Mouse (Mus musculus) G1E-ER4 (cell line): Measurements from ENCODE around the gene Hspb8. TPM values are rescaled to one million over a fixed set of nuclear protein-coding genes. Genes with fewer than 3 reads are reported as not detected.

Source experiments
- GATA1 ChIP-seq: IDR thresholded peaks from one replicate; pipeline ENCODE4 v1.8.0; 2012; ENCODE audit warnings: low read length, inconsistent platforms
- polyA plus RNA-seq: library from polyadenylated mRNA; stranded (reverse); fragments of >175 nt; gene quantifications from 2 replicates; pipeline ENCODE4 v1.2.3, GENCODE M21; 2012

Hspb8 gene
- polyA plus RNA-seq = not detected in 2 replicates

DNA sequence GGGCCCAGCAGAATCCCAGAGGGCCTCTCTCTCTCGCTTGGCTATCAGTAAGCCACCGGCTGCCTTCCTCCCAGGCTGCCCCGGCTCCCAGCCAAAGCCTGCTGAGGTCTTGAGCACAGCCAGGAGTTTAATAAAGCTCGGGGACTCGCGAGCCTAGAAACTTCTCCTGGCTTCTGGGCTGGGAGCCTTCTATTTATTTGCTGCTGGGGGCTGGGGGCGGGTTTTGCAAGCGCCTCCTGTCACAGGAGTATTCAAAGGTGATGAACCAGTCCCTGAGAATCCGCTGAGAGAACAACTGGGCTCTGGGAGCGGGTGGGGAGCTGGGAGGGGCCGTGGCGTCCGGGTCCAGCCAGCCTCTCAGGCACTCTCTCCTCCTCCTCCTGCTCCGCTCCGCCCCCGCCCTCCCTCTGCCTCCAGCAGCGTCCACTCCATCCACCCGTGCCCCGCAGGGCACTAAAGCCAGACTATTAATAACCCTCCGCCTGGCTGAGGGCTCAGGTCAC, at the start of gene Hspb8:
Gene Hspb8 (minus strand): TSS at position 166 of the 503 bp plus-strand sequence.
- TF ChIP-seq GATA1 = no peak

DNA sequence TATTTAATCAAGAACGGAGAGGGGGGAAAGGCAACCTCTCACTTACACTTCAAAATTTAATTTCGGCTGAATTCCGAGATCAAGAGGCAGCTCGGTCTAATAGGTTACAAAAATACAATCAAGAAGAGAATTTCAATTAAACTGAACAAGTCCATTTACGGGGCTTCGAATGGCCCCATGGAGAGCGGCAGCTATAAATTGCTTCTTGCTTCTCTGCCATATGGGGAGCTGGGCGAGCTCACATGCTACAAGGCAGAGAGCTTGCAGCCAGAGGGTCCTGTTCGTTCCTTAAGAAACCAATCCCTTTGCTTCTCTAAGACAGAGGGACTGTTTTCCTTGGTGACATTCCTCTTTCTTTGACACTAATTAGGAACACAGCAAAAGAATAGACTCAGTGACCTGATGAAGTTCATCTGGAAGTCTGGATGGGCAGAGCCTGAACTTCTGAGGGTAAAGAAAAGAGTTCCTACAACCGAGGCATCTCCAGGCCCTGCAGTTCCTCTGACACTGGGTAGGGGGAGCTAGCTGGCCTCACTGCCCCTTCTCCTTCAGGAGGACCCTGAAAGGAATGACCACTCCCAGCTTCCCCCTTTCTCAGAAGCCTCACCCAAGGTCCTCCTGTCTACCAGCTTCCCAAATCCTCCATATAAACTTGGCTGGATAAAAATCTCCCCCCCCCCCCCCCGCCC, 38.8 kb upstream of the Hspb8 start:
- TF ChIP-seq GATA1 = no peak

DNA sequence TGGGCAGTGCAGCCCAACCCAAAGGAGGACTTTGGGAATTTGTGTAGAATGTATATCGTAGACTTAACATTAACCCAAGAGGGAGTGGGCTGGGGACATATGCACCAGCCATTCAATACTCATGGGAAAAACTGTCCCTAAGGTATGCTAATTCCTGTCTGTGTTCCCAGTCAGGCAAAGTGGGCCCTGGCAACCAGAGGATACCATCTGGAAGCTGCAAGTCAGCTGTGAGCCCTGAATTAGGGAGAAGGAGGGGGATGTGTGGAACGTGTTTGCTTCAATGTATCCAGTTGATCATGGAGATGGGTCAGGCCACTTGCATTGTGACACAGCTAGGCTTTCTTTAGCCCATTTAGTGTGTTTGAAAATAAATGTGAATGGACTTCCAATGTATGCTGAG, 37.3 kb upstream of the Hspb8 start:
- TF ChIP-seq GATA1 = no peak

DNA sequence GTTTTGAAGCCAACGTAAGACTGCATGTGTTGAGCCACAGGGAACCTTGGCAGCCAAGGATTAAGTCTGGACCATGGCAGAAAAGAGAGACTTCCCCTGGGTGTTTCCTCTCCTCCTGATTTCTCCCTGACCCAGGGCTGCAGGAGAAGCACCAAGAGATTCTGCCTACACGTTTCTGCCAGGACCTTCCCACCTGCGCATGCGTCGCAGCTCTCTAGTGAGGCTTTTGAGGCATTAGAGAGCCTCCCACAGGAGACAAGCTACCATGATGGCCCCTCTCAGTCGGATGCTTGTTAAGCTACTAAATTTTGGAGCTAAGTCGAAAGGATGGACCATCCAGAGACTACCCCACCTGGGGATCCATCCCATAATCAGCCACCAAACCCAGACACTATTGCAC, 35.1 kb upstream of the Hspb8 start:
- TF ChIP-seq GATA1 = no peak

DNA sequence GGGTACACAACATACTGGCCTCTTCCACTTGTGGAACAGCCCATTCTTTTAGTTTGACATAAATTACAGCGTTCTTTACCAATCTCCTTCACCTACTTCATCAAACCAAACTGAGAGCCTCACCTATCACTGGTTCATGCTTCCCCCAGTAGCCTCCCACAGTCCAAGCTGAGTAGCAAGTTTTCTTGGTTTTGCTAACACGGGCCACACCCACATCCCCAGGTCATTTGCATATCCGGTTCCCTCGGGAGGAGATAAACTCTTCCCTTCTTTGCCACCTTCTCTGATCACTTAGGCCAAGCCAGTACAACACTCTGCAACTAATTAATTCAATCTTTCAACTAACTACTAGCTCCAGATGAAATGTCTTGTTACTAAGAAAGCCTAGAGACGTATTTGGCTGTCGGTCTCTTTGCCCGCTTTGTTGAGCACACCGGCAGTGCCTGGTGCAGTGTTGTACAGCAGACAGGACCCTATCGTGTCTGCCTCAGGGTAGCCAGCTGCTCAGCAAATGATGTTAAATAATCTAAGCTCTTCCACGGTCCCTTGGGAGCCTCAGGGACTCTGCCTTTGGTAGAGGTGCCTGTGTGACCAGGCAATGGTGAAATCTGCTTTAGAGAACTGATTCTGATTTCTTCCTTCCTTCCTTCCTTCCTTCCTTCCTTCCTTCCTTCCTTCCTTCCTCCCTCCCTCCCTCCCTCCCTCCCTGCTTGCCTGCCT, 34.3 kb upstream of the Hspb8 start:
- TF ChIP-seq GATA1 = no peak

DNA sequence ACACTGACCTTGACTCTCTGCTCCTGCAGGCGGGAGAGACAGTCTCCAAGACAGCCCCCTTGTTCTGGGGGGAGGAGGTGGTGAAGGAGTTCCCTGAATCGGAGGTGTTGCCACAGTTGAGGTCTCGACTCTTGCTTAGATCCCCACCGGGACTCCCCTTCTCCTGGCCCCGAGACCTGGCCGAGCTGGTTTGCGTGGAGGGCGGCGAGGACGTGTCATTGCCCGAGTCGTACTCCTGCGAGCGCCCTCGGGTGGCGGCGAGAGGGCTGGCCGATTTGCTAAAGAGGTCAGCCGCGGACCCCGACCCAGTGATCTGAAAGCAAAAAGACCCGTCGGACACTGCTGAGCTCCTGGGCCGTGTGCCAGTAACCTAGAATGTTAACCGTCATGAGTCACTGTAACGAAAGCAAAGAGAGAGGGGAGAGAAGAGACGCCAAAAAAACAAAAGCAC, 30.8 kb upstream of the Hspb8 start:
- no peak for TF ChIP-seq GATA1

DNA sequence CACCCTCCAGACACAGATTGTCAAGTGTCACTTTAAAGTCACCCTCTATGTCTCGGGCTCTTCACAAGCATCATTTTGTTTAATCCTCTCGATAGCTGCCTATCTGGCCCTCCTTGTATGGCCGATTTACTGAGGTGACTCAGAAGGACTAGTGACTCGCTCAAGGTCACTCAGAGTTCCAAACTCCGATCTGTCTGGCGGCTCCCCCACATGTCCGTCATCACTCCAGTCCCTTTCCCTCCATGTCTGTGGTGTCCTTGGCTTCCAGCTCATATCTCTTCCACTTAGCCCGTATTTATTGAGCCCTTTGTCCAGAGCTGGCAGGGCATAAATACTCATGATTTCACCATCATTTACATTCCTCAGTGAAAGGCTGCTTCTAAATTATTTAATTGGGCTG, 28.2 kb upstream of the Hspb8 start:
- TF ChIP-seq GATA1 = no peak

DNA sequence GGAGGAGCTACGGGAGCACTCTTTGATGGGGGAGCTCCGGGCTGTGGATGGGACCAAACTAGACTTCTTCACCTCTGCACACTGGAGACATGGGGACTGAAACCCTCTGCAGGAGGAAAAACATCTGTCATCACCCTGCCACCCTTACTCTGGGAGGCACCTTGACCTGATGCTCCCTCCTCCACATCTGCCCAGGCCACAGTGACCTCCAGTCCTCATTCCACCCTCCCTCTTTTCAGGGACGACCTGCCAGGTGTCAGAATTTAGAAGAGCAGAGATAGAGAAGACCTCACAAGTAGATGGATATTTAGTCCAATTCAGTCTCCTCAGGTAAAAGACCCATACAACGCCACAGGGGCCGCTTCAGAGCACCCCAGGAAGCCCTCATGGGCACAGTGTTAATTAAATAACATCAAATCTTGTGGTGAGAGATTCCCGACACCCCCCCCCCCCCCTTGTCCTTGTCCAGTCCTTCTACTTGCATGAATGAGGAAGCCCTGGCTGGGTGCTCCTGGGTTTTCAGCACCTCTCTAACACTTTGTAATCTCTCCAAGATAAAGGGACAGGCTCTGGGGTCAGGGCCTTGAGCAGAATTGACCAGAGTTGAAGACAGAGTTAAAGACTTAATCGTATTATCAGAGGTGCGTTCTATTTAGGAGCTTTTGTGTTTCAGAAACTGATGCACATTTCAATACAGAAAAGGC, 27.0 kb upstream of the Hspb8 start:
- TF ChIP-seq GATA1 = no peak

DNA sequence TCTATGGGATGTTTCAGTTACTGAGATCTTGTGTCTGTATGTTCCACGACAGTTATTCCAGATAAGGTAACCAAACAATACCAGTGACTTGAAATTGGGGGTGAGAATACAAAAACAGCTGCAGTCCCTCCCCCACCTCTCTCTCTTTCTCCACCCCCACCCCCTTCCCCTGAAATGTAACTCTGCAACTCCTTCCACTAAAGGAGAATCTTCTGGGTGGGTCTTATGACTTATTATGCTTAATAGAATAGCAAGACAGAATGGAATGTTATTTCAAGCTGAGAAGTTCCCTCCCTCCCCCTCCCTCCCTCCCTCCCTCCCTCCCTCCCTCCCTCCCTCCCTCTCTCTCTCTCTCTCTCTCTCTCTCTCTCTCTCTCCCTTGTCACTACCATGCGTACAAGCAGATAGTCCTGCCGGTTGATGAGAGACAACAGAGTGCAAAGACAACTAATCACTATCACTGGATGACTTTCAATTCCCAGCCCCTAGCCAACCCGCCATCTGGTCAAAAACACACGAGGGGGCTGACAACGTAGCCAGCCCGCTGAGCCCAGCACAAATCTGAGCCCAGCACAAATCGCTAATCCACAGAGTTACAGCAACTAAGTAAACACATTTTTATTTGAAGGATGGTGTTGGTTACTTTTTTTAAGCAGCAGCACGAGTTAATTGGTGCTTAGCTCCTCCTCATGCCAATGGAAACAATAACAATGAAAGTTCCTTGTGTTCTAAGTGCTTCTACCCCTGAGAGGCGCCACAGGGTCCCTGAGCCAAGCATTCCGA, 25.9 kb upstream of the Hspb8 start:
- no peak for TF ChIP-seq GATA1

DNA sequence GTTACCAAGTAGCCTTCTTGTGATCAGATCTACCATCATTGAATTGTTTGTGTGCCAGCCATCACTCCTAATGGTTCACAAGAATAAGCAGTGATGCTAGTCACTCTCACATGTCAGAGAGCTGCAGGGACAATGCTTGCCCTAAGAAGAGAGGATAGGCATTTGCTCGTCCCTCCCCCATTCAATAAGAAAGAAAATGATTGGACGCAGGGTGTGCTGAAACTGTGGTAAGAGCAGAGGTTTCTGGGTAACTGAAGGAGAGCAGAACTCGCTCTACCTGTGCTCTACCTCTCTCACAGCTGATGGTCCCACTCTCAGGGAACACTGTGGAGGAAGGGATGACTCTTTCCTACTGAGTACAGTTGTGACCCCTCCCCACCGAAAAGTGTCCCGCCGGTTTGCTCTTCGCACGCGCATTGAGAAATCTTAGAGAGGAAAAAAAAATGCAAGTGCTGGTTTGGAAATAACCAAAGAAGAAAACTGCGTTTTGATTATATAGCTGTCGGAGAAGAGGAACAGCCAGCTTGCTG, 25.2 kb upstream of the Hspb8 start:
- no peak for TF ChIP-seq GATA1

DNA sequence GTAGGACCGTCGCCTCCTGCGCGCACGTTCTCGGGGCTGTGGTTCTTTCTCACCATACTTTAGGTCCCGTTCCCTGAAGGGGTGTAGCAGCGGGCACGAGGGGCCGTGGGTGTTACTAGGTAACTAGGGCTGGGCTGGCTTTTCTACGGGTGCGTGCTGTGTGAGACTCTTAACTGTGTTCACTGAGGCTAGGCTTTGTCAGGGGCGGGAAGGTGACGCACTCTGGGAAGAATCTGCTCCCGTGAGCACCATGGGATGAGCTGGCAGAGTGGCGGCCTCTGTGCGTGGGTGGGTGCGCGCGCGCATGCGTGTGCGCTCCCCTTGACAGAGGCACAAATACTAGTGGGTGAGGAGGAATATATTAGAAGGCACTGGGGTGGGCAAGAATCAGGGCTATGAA, 23.9 kb upstream of the Hspb8 start:
- TF ChIP-seq GATA1 = no peak

DNA sequence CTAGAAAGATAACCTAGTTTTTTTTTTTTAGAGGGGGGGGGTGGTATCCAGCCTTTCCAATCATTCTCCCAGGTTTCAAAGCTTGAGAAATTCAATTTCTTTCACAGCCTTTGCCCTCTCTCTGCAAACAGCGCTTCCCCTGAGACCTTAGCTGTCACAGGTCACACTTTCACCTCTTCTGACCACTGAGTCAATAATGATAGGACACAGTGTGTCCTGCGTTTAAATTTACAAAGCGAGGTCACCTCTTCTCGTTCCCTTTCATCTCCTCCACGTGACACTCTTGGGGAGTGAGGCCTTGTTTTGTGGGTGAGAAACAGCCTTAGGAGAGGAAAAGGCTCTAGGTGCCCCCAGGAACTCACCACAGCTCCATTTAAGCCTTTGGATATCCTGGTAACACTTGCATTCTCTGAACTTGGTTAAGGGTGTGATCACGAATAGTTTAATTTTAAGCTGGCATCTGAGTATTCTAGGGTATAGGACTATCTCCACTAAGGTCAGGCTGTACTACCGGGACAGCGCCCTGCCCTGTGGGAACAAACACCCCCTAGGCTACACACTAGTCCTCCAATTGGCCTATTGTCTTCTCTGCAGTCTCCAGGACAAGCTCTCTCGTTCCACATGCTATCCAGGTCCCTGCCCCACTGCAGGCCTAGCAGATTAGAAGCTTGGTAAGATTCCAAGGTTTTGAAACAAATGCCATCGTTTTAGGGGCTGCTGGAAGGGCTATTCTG, 23.1 kb upstream of the Hspb8 start:
- TF ChIP-seq GATA1 = no peak

DNA sequence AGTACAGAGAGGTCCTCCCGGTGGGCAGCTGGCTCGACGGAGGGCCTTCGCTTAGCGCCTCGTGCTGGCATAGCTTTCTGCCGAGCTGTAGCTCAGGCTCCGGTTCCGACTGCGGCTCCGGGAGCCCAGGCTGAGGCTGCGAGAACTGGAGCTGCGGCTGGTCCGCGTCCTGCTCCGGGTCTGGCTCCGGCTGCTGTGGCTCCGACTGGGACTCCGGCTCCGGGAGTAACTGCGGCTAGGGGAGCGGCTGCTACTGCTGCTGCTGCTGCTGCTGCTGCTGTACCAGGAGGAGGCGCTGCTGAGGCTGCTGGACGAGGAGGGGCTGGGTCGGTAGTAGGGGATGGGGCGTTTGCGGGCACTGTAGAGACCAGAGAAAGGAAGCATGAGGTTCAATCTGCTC, 21.9 kb upstream of the Hspb8 start:
- TF ChIP-seq GATA1 = no peak

DNA sequence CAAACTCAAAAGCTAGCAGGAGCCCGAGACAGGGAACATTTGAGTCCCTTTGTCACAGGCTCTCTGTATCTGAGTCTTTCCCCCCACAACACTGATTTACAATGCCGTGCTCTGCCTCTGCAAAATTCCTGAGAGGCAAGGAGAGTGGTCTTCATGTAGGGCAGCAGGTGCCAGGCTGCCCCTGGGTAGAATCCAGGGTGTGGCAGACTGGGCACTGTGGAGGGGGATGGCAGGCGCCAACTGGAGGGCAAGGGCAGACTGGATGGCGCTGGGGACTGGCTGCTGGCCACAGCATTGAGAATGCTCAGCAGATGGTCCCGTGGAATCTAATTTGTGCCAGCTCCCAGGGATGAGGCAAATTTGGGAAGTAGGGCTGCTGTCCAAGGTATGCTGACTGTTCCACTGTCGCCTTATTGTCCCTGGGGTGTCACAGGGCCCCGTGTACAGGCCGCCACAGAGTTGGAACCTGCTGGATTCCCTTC, 20.8 kb upstream of the Hspb8 start:
- TF ChIP-seq GATA1 = no peak
